Mouse (Mus musculus): Measurements from ENCODE around the gene Gm17521. TPM values are rescaled to one million over a fixed set of nuclear protein-coding genes. Genes with fewer than 3 reads are reported as not detected.
"Not testable (repeated sequence)": the region's sequence is repeated elsewhere in the genome, so short reads cannot be mapped to it uniquely, and the experiment has no call there.

The Gm17521 gene
- total RNA-seq (2017): not detected in 2 replicates

DNA sequence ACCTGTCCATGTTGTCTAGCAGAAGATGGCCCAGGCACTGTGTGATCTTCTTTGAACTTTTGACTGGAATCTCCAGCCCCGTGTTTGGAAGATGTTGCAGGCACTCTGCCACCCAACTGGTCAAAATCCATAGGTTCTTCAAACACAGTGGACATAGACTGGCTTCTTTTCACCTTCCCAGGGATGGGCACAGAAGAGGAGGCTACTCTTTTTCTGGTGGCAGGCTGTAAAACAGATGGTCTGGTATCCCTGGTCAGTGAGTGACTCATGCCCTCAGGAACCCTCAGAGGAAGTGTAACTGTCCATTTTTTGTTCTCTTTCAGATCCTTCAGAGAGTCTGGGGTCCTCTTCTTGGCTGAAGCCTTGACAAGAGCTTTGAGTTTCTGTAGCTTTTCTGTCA, at the start of gene Gm17521:
Gene Gm17521, minus strand, starts transcription at position 101 of the 400 bp plus-strand sequence.
- ATAC-seq (ENCODE audit: extremely low read depth, insufficient number of reproducible peaks, low FRiP score, poor library complexity, severe bottlenecking): not testable (repeated sequence)

DNA sequence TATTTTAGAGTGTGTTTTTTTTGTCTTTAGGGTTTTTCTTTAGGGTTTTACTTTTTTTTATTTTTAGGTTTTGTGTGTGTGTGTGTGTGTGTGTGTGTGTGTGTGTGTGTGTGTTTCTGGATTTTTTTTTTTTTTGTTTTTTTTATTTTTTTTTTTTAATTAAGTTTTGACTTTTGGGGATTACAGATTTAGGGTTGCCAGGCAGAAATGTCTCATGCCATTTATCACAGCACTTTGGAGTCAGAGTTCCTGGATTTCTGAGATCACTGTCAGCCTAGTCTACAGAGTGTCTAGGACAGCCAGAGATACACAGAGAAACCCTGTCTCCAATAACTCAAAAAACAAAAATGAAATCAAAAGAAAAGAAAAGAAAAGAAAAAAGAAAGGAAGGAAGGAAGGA, 14.5 kb upstream of the Gm17521 start:
- no peak for ATAC-seq (ENCODE audit: extremely low read depth, insufficient number of reproducible peaks, low FRiP score, poor library complexity, severe bottlenecking)

DNA sequence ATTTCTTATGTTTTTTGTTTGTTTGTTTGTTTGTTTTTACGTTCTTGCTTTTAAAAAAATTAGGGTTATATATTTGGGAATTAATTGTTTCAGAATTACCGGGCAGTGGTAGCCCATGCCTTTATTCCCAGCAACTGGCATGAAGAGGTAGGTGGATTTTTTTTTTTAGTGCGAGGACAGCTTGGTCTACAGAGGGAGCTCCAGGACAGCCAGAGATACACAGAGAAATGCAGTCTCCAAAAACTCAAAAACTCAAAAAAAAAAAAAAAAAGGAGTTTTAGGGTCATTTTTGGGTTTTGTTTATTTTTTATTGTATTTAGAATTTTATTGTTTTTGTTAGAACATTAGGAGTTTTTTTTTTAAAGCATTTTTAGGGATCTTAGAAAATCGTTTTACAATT, 14.0 kb upstream of the Gm17521 start:
- ATAC-seq (ENCODE audit: extremely low read depth, insufficient number of reproducible peaks, low FRiP score, poor library complexity, severe bottlenecking): no peak

Other genes starting within 250 kb of the Gm17521 start
- 0.81 and 1.2 TPM in 2 replicates for gene Cldn34c1, start 73.8 kb upstream of the Gm17521 start, total RNA-seq (2017)
- gene Srsx, start 192.8 kb upstream of the Gm17521 start, total RNA-seq (2017): 0.35 TPM in 1 of 2 replicates, not detected in the other
- not detected in 2 replicates for gene Gm17577, start 217.2 kb upstream of the Gm17521 start, total RNA-seq (2017)